Mouse (Mus musculus): ENCODE results near the gene Cyfip2.

DNA sequence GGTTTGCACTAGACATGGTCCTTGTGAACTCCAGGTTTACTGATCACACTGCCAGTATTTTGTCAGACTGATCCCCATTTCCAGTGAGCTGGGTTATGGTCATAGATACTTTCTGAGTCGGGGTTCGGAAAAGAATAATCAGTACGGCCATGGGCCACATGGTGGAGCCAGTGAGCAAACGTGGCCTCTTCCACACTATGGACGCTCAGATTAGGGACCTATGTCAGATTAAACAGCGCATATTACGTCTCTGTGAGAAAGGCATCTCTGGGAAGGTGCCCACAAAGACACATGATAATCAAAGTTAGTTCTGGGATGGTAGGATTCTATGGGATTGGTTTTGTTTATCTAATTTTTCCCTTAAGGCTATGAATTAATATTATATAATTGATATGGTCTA, 43.7 kb downstream of the Cyfip2 start:
- TF ChIP-seq POLR2A (IDR thresholded peaks at IDR 0.05; ENCODE audit: insufficient read depth, low read length) (no peak), EP300 (IDR thresholded peaks at IDR 0.05; ENCODE audit: insufficient read depth, low read depth, low read length) (no peak)
